Mouse (Mus musculus): ENCODE data around the gene Sim2. TPM values are rescaled to one million over a fixed set of nuclear protein-coding genes. Genes with fewer than 3 reads are reported as not detected.
A peak's percentile ranks its signal among the peaks of the same experiment; 100 is the strongest.

Sim2 gene
- polyA plus RNA-seq, 1 experiment from 2014 or later = 0.16 TPM

DNA sequence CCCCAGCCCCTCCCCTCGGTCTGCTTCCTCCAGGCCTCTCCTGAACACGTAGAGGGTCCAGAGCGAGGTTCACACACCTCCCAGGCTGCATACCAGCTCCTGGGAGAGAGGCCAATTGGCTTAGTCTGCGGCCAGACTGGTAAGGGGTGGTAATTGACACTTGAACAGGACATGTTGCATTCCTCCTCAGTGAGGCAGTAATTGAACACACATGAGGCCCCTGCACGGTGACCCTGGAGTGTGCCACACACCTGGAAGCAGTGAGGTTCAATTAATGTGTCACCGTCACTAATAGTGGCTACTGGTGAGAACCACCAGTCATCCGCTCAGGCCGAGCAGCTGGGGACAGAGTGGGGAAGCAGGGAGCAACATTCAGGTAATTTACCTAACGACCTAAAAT is 24.9 kb upstream of the Sim2 start:
- no peak for ATAC-seq (ENCODE audit: low FRiP score, low read depth)
- Histone ChIP-seq H3K4me3 (no peak overlapping the region), H3K4me2 (replicated peaks) (no peak overlapping the region), H3K9ac (no peak overlapping the region), H3K36me3 (no peaks in the 10 kb centered on the region), H3K27ac (no peak overlapping the region), H3K9me3 (no peaks in the 10 kb centered on the region; the same call in 1 of the 2 replicates), H3K27me3 (replicated peaks) (no peaks in the 10 kb centered on the region), H3K4me1 (no peaks in the 10 kb centered on the region)
- 59% methylated on average over 9 of the region's 9 CpGs for WGBS

DNA sequence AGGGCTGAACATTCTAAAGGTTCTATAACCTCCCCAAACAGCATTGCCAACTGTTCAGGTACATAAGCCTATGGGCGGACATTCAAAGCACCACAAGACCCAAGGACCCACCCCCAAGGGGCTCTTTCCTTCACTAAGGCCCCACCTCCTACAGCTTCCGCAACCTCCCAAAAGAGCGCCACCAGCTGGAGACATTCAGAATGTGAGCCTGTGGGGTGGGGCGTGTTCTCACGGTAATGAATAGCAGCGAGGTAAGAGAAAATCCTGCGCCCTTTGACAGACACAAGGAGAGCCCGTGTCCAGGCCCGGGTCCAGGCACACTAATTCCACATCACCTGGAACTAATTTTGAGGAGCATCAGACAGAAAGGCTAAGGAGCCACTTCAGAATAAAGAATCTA is 20.5 kb upstream of the Sim2 start:
- 76% methylated on average over 9 of the region's 9 CpGs for whole genome bisulfite sequencing
- Histone ChIP-seq H3K27ac (no peak overlapping the region), H3K9ac (no peak overlapping the region), H3K4me3 (no peak overlapping the region), H3K4me1 (no peaks in the 10 kb centered on the region), H3K9me3 (no peaks in the 10 kb centered on the region), H3K4me2 (replicated peaks) (no peak overlapping the region), H3K36me3 (no peaks in the 10 kb centered on the region), H3K27me3 (replicated peaks) (no peaks in the 10 kb centered on the region)
- no peak for ATAC-seq (ENCODE audit: low FRiP score, low read depth)

DNA sequence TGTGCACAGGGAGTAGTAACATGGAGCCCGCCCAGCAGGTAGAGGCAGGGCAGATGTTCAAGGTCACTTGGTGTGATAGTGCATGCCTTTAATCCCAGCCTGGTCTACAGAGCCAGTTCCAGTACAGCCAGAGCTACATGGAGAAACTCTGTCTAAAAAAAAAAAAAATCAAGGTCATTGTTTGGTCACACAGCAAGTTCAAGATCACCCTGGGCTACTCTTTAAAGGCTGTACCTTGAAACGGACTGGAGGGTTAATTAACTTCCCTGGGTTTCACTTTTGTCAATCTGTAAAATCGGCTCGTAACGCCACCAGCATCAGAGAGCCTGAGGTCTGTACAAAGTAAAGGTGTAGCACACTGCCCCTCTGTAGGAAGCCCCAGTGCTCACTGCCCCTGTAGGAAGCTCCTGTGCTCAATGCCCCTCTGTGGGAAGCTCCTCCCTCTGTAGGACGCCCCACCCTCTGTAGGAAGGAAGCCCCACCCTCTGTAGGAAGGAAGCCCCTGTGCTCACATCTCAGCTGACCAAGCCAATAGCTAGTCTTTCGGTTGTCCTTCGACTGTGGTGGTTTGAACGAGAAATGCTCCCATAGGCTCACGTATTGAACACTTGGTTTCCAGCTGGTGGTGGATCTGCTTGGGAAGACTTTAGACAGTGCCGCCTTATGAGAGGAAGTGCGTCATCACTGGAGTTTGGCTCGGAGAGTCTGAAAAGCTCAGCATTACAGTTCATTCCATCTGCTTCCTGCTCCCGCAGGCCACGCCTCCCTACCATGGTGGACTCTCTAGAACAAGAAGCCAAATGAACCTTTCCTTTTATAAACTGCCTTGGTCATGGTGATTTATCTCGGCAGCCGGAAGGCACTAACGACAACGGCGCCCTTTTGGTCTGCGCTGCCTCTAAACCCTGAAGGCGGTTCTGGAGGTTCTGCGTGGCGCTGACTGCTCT is 18.7 kb upstream of the Sim2 start:
- 63% methylated on average over 24 of the region's 24 CpGs for WGBS
- H3K4me1 ChIP-seq = no peaks in the 10 kb centered on the region
- no peaks in the 10 kb centered on the region for H3K27me3 ChIP-seq (replicated peaks)
- no peaks in the 10 kb centered on the region for H3K36me3 ChIP-seq
- H3K9ac ChIP-seq = no peak overlapping the region
- H3K9me3 ChIP-seq = no peaks in the 10 kb centered on the region
- no peak for ATAC-seq (ENCODE audit: low FRiP score, low read depth)
- peak overlapping the region; percentile 33 for H3K4me2 ChIP-seq (replicated peaks)
- no peak overlapping the region for H3K4me3 ChIP-seq
- no peak overlapping the region for H3K27ac ChIP-seq

DNA sequence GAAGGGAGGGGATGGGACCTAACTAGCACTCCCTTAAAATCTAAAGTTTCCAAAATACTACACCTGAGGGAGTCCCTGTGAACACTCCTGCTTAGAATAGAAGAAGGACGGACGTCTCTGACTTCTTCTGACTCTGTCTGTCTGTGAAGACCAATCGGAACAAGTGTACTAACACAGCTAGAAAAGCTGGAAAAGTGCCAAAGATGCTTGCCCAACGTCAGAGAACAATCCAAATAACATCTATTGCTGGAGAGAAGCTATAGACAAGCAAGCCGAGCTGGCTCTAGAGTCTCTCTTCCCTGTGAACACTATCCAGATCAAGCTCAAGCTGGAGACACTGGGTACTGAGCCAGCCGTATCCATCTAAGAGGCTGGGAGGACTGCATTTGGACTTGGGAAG is 18.0 kb upstream of the Sim2 start:
- 83% methylated on average over 6 of the region's 6 CpGs for WGBS
- ATAC-seq (ENCODE audit: low FRiP score, low read depth) = no peak
- Histone ChIP-seq H3K36me3 (no peaks in the 10 kb centered on the region), H3K4me3 (no peak overlapping the region), H3K27me3 (replicated peaks) (0 out of 2 replicates have a peak, but pooled peaks cover 4% of the 10 kb centered on the region), H3K27ac (no peak overlapping the region), H3K9ac (no peak overlapping the region), H3K4me1 (no peaks in the 10 kb centered on the region), H3K9me3 (no peaks in the 10 kb centered on the region), H3K4me2 (replicated peaks) (no peak overlapping the region)

DNA sequence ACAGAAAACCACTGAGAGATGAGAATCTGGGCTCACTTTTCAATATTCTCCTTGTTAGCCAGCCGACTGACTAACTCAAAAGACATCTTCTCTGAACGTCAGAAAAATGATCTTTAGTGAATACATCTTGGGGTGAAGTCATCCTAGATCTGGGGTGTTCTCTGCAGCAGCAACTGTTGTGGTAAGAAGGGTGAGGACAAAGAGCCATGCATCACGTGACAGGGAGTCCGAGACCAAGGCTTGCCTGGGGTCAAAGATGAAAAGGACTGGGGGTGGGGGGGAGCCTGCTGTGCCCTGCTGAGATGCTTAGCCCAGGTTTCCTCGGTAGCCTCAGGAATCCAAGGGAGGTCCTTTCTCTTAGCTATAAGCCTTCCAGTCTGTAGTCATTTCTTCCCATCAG is 17.5 kb upstream of the Sim2 start:
- Histone ChIP-seq H3K36me3 (no peaks in the 10 kb centered on the region), H3K27me3 (replicated peaks) (0 out of 2 replicates have a peak, but pooled peaks cover 4% of the 10 kb centered on the region), H3K9ac (no peak overlapping the region), H3K4me3 (no peak overlapping the region), H3K4me1 (no peaks in the 10 kb centered on the region), H3K4me2 (replicated peaks) (no peak overlapping the region), H3K27ac (no peak overlapping the region), H3K9me3 (no peaks in the 10 kb centered on the region)
- ATAC-seq (ENCODE audit: low FRiP score, low read depth) = no peak
- WGBS = 63% methylated on average over 5 of the region's 5 CpGs

DNA sequence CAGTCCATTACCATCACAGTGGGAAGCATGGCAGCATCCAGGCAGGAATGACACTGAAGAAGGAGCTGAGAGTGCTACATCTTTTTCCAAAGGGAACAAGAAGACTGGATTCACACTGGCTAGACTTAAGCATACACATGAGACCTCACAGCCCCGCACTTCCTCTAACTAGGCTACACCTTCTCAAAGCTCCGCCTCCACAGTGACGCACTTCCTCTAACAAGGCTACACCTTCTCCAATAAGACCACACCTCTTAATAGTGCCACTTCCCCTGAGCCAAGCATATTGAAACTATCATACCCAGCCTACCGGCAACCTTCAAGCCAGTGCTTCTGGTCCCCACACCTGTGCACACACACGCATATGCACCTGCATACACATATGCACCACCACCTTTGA is 15.7 kb upstream of the Sim2 start:
- Histone ChIP-seq H3K4me2 (replicated peaks) (no peak overlapping the region), H3K36me3 (no peaks in the 10 kb centered on the region), H3K4me3 (no peak overlapping the region), H3K27me3 (replicated peaks) (peaks cover 7% of the 10 kb centered on the region), H3K4me1 (no peaks in the 10 kb centered on the region), H3K9ac (no peak overlapping the region), H3K9me3 (no peaks in the 10 kb centered on the region), H3K27ac (no peak overlapping the region)
- 95% methylated on average over 5 of the region's 5 CpGs for WGBS
- no peak for ATAC-seq (ENCODE audit: low FRiP score, low read depth)

DNA sequence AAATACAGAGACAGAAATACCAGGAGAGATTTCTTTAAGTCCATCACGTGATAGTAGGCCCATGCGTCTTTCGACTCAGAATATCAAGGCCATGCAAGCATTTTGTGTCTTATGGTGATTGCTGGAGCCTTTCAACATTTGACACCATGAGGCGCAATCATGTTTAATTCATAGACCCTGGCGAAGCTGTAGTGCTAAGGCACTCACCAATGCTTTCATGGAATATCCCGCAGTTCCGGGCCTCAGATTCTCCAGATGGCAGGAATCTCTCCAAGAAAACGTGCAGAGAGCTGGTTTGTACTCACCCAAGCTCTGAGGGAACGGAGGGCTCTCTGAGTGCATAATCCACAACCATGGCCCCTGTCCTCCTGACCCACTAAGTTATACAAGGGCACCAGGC is 13.8 kb upstream of the Sim2 start:
- Histone ChIP-seq H3K9ac (no peak overlapping the region), H3K9me3 (no peaks in the 10 kb centered on the region), H3K4me1 (no peaks in the 10 kb centered on the region), H3K27me3 (replicated peaks) (peaks cover 21% of the 10 kb centered on the region), H3K4me2 (replicated peaks) (no peak overlapping the region), H3K36me3 (no peaks in the 10 kb centered on the region), H3K4me3 (no peak overlapping the region), H3K27ac (no peak overlapping the region)
- ATAC-seq (ENCODE audit: low FRiP score, low read depth) = no peak
- WGBS = 65% methylated on average over 9 of the region's 9 CpGs

DNA sequence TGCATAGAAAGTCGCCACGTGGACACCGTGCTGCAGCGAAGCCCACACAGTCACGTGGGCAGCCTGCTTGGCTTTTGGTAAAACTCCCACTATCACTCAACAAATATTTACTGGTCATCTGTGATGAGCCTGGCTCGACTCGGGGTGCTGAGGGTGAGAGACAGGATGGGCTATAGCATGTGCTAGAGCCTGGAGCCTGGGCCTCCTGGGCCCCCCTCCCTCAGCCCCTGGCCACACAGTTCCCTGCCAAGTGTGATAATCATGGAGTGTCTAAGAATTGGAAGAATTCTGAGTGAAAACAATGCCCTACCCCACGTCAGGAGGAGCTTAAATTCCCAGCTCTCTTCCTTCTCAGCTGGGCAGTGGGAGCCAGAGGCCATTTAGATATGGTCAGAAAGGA is 13.3 kb upstream of the Sim2 start:
- Histone ChIP-seq H3K27me3 (replicated peaks) (peaks cover 27% of the 10 kb centered on the region), H3K9me3 (no peaks in the 10 kb centered on the region), H3K9ac (no peak overlapping the region), H3K27ac (no peak overlapping the region), H3K4me1 (no peaks in the 10 kb centered on the region), H3K4me2 (replicated peaks) (no peak overlapping the region), H3K36me3 (no peaks in the 10 kb centered on the region), H3K4me3 (no peak overlapping the region)
- no peak for ATAC-seq (ENCODE audit: low FRiP score, low read depth)
- WGBS = 76% methylated on average over 8 of the region's 8 CpGs

DNA sequence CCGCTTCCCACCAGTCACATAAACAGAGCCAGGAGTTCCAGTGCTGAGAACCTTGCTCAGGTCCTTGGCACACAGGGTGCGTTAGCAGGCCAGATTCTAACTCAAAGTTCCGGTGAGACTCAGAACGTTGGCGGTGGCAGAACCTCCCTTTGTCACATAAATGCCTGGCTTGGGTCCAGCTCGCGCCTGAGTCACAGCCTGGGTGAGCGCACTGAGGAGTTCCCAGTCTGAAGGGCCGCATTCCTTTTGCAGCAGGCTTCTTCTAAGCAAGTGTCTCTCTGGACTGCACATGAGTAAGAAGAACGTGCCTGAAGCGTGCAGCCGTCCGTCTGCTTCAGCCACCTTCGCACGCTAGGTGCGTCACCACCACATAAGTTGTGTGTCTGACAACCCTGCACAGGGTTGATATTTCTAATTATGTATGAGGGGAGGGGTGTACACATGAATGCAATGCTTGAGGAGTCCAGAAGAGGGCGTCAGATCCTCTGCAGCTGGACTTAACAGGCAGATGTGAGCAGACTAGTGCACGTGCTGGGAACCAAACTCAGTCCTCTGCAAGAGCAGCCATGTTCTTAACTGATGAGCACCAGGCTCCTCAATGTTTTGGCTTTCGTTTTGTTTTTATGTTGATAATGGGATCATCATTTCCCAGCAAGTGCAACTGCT is 9.2 kb upstream of the Sim2 start:
- peaks cover 66% of the 10 kb centered on the region for H3K27me3 ChIP-seq (replicated peaks)
- no peak for ATAC-seq (ENCODE audit: low FRiP score, low read depth)
- H3K9ac ChIP-seq = no peak overlapping the region
- no peak overlapping the region for H3K4me3 ChIP-seq
- H3K36me3 ChIP-seq = no peaks in the 10 kb centered on the region
- no peaks in the 10 kb centered on the region for H3K4me1 ChIP-seq
- H3K9me3 ChIP-seq = no peaks in the 10 kb centered on the region
- no peak overlapping the region for H3K4me2 ChIP-seq (replicated peaks)
- H3K27ac ChIP-seq = no peak overlapping the region
- WGBS = 38% methylated on average over 19 of the region's 19 CpGs

DNA sequence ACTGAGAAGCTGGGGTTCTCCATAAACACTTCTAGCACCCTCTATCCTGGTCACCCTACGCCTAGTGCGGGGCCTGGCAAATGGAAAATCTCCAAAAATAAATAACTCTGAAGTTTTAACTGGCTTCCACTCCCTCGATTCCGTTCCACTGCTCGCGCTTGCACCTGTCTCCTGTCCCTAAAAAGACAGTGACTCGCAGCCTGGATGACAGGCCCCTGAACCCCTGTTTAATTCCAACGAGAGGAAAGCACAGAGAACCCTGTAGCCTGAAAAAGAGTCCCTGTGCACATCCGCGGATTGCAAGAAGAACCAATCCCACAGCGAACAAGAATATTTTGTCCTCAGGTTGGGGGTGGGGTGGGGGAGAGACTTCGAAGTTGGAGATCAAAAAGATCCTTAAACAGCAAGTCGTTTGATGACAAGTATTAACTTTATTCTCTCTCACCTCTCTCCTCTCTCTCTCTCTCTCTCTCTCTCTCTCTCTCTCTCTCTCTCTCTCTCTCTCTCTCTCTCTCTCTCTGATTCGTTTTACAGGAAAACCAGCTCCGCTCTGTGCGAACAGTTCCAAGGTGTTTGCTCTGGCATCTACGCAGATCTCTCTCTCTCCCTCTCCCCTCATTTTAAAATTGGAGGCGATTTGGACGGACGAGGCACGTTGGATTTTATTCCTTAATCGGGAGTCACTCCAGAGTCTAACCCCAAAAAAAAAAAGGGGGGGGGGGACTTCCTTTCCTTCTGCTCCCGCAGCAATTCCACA is 6.2 kb upstream of the Sim2 start:
- no peaks in the 10 kb centered on the region for H3K9me3 ChIP-seq
- H3K4me1 ChIP-seq = no peaks in the 10 kb centered on the region
- peaks cover 92% of the 10 kb centered on the region for H3K27me3 ChIP-seq (replicated peaks)
- no peak overlapping the region for H3K9ac ChIP-seq
- no peak overlapping the region for H3K4me3 ChIP-seq
- no peak for ATAC-seq (ENCODE audit: low FRiP score, low read depth)
- H3K27ac ChIP-seq = no peak overlapping the region
- H3K4me2 ChIP-seq (replicated peaks) = no peak overlapping the region
- 1% methylated on average over 23 of the region's 23 CpGs for WGBS
- H3K36me3 ChIP-seq = no peaks in the 10 kb centered on the region

DNA sequence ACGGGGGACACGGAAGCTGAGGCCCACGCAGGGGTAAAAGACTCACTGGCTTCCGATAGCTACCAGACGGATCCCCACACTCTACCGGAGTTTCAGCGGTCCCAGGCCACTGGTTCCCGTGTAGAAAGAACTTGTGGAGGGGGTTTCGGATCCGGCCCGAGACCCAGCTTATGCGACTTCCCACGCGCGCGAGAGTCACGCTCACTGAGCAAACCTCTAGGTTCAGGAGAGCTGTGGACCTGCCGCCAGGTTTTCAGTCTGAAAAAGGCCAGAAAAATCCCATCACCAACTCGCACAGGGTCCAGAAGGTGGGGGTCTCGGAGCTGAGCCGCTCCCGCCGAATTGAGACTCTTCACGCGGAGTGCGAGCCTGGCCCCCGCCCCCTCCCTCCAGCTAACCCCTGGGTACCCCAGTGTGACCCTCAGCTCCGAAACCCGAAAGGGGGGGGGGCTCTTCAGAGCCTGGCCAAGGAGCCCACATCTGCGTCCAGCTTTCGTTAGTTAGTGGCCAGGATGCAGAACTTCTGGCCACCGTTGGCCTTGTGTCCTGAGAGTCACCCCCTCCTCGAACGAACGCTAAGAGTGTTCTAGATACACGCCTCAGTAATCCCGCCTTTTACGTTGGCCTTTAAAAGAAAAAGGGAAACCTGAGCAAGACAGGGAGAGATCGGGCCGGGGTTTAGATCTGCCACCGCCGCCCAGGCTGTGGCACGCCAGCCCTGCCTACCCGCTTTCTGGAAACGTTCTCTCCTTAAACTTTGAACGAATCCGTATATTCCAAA is 5.5 kb upstream of the Sim2 start:
- Histone ChIP-seq H3K4me3 (peak overlapping the region; percentile 7; the same call in 1 of the 2 replicates), H3K9me3 (no peaks in the 10 kb centered on the region), H3K4me2 (replicated peaks) (no peak overlapping the region), H3K27ac (no peak overlapping the region), H3K27me3 (replicated peaks) (peaks cover 95% of the 10 kb centered on the region), H3K36me3 (no peaks in the 10 kb centered on the region), H3K4me1 (no peaks in the 10 kb centered on the region), H3K9ac (no peak overlapping the region)
- under 1% methylated on average over 47 of the region's 47 CpGs for WGBS
- no peak for ATAC-seq (ENCODE audit: low FRiP score, low read depth)

Measured in neural tube, embryonic 12.5 days (tissue).